Mouse (Mus musculus): ENCODE results near the gene Tm6sf1. TPM values are rescaled to one million over a fixed set of nuclear protein-coding genes. Genes with fewer than 3 reads are reported as not detected.
A peak's percentile ranks its signal among the peaks of the same experiment; 100 is the strongest.

Gene Tm6sf1
- polyA plus RNA-seq, 1 experiment from 2014 or later, result 13.4 TPM

DNA sequence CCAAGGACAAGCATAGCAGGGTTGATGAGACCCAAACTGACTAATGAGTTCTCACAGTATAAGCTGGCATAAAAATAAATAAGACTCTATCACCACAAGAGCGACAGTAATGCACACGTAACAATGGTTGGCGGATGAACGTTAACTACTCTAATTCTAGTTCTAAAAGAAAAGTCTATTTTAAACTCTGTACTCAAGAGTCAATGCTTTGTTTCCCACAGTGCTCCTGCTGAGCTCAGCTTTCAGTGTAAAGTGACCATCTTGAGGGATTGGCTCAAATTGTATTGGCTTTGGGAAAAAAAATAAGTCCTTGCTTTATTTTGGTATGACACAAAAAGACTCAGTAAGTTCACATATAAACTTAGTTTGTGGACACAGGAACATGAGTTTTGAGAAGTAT lies 26.3 kb downstream of the Tm6sf1 start:
- WGBS, result 77% methylated on average over 4 of the region's 4 CpGs
- DNase-seq (ENCODE audit: low spot score, missing footprints), result no peak
- H3K4me1 ChIP-seq (ENCODE audit: control insufficient read depth, insufficient read depth, low read length), result no peaks in the 10 kb centered on the region

DNA sequence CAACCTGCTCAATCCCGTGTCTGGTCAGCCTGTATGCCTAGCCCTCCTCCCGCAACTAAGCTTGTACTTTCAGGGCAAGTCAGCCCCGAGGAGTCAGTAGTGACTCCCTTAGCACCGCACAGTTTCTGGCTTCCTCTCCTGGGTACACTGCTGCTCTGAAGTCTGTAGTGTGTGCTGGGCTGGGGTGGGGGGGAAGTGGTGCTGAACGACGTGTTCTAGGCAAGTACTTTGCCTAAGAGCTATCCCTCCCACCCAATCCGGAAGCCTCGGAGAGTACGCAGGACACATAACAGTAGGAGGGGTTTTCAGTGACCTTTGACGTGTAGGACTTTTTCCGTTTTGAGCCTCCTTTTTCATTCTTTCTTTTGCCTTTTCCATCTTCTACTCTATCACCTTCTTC lies 40.6 kb downstream of the Tm6sf1 start:
- H3K4me2 ChIP-seq, result no peak overlapping the region
- H3K27me3 ChIP-seq (ENCODE audit: control insufficient read depth, insufficient read depth, low read length), result no peaks in the 10 kb centered on the region
- no peak overlapping the region for H3K4me3 ChIP-seq (ENCODE audit: low read depth, low read length)
- H3K9me3 ChIP-seq (ENCODE audit: control insufficient read depth, low read length), result no peaks in the 10 kb centered on the region
- no peak overlapping the region for H3K9ac ChIP-seq (ENCODE audit: low read length)
- no peak overlapping the region for H3K27ac ChIP-seq (ENCODE audit: low read depth, low read length)
- H3K36me3 ChIP-seq (ENCODE audit: control insufficient read depth, insufficient read depth, low read length), result no peaks in the 10 kb centered on the region; the same call in none of the 2 replicates
- DNase-seq (ENCODE audit: low spot score, missing footprints) (no peak), ATAC-seq (ENCODE audit: low FRiP score) (no peak)
- no peaks in the 10 kb centered on the region for H3K4me1 ChIP-seq (ENCODE audit: control insufficient read depth, insufficient read depth, low read length)
- 81% methylated on average over 11 of the region's 11 CpGs for WGBS

More for the DNA sequence above, 26.3 kb downstream of the Tm6sf1 start:
- Histone ChIP-seq H3K4me3 (ENCODE audit: low read depth, low read length) (no peak overlapping the region), H3K36me3 (ENCODE audit: control insufficient read depth, insufficient read depth, low read length) (peaks cover 6% of the 10 kb centered on the region; the same call in 1 of the 2 replicates), H3K9ac (ENCODE audit: low read length) (no peak overlapping the region), H3K4me2 (no peak overlapping the region), H3K27me3 (ENCODE audit: control insufficient read depth, insufficient read depth, low read length) (no peaks in the 10 kb centered on the region), H3K9me3 (ENCODE audit: control insufficient read depth, low read length) (no peaks in the 10 kb centered on the region), H3K27ac (ENCODE audit: low read depth, low read length) (no peak overlapping the region)
- ATAC-seq (ENCODE audit: low FRiP score), result no peak

DNA sequence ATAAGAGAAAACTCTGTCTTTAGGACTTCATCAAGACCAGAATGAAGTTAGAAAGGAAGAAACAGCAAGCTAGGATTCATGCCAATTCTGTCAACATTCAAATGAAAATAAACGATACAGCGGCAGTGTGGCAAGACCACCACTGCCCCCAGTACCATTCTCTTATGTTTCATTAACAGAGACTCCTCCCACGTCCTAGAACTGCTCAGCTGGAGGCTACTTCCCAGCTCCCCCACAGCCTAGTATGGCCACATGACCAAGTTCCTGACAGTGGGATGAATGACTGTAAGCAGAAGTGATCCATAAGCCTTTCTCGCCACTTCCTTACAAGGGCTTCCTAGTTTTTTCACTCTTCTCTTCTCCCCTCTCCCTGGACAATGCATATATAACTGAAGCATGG lies 45.3 kb downstream of the Tm6sf1 start:
- Histone ChIP-seq H3K4me3 (ENCODE audit: low read depth, low read length) (no peak overlapping the region), H3K9me3 (ENCODE audit: control insufficient read depth, low read length) (no peaks in the 10 kb centered on the region), H3K27ac (ENCODE audit: low read depth, low read length) (no peak overlapping the region), H3K4me1 (ENCODE audit: control insufficient read depth, insufficient read depth, low read length) (no peaks in the 10 kb centered on the region), H3K4me2 (no peak overlapping the region), H3K36me3 (ENCODE audit: control insufficient read depth, insufficient read depth, low read length) (no peaks in the 10 kb centered on the region; the same call in none of the 2 replicates), H3K9ac (ENCODE audit: low read length) (no peak overlapping the region), H3K27me3 (ENCODE audit: control insufficient read depth, insufficient read depth, low read length) (no peaks in the 10 kb centered on the region)
- 84% methylated on average over 4 of the region's 4 CpGs for WGBS
- no peak for DNase-seq (ENCODE audit: low spot score, missing footprints)
- no peak for ATAC-seq (ENCODE audit: low FRiP score)

DNA sequence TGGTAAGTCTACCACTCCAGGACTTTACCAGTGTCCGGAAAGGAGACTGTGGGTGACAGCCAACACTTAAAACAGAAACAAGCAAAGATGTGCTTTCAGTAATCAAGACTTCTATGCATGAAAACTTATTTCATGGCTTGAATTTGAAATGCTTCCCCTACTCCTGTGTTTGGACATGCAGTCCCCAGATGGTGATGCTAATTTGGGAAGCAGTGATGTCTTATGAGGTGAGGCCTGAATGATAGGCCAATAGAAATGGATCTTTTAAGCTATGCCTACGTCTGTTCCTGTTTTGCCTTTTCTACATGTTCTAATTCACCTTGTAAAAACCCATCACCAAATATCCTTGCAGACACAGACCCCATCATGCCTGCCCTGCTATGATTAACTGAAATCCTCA lies 46.1 kb downstream of the Tm6sf1 start:
- Histone ChIP-seq H3K4me2 (no peak overlapping the region), H3K4me1 (ENCODE audit: control insufficient read depth, insufficient read depth, low read length) (no peaks in the 10 kb centered on the region), H3K36me3 (ENCODE audit: control insufficient read depth, insufficient read depth, low read length) (no peaks in the 10 kb centered on the region; the same call in none of the 2 replicates), H3K4me3 (ENCODE audit: low read depth, low read length) (no peak overlapping the region), H3K9me3 (ENCODE audit: control insufficient read depth, low read length) (no peaks in the 10 kb centered on the region), H3K27me3 (ENCODE audit: control insufficient read depth, insufficient read depth, low read length) (no peaks in the 10 kb centered on the region), H3K9ac (ENCODE audit: low read length) (no peak overlapping the region), H3K27ac (ENCODE audit: low read depth, low read length) (no peak overlapping the region)
- DNase-seq (ENCODE audit: low spot score, missing footprints), result no peak
- WGBS, result 92% methylated on average over 2 of the region's 2 CpGs
- no peak for ATAC-seq (ENCODE audit: low FRiP score)

DNA sequence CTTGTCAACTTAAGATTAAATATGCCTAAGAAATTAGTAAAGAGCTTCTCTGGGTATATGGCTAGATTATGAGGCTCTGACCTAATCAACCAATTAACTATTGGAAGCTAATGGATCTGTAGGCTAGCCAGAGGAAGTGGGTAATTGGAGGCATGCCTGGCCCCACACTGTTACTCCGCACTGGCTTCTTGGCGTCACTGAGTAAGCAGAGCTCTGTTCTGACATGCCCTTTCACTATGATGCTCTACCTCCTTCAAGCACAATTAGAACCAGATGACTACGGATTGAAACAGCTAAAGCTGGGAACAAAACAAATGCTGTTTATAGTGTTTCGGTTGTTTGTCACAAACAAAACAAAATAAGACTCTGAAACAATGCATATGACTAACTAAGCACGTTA lies 59.5 kb downstream of the Tm6sf1 start:
- no peak for ATAC-seq (ENCODE audit: low FRiP score)
- H3K4me1 ChIP-seq (ENCODE audit: control insufficient read depth, insufficient read depth, low read length), result no peaks in the 10 kb centered on the region
- no peaks in the 10 kb centered on the region for H3K36me3 ChIP-seq (ENCODE audit: control insufficient read depth, insufficient read depth, low read length)
- H3K9me3 ChIP-seq (ENCODE audit: control insufficient read depth, low read length), result no peaks in the 10 kb centered on the region
- no peak overlapping the region for H3K9ac ChIP-seq (ENCODE audit: low read length)
- WGBS, result 81% methylated on average over 5 of the region's 5 CpGs
- no peak overlapping the region for H3K27ac ChIP-seq (ENCODE audit: low read depth, low read length)
- H3K4me3 ChIP-seq (ENCODE audit: low read depth, low read length), result no peak overlapping the region
- DNase-seq (ENCODE audit: low spot score, missing footprints), result no peak
- no peaks in the 10 kb centered on the region for H3K27me3 ChIP-seq (ENCODE audit: control insufficient read depth, insufficient read depth, low read length)
- H3K4me2 ChIP-seq, result no peak overlapping the region

DNA sequence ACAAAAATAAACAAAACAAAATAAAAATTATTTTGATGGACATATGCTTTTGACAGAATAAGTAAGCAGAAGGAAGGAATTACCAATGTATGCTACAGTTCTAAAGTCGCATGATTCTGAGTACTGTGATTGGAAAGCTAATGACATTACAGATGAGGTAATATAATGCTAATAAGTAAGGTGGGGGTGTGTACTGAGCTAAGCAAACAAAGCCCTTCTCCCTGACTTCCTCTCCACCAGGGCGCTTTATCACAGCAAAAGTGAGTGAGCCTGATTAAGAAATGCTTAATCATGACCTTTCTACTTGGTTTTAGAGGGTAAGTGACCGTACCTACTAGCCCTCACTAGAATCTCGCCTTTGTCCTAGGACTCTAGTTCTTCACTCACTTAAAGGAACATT lies 61.5 kb downstream of the Tm6sf1 start:
- H3K36me3 ChIP-seq (ENCODE audit: control insufficient read depth, insufficient read depth, low read length), result no peaks in the 10 kb centered on the region
- no peak overlapping the region for H3K9ac ChIP-seq (ENCODE audit: low read length)
- H3K27ac ChIP-seq (ENCODE audit: low read depth, low read length), result no peak overlapping the region
- H3K4me3 ChIP-seq (ENCODE audit: low read depth, low read length), result no peak overlapping the region
- no peaks in the 10 kb centered on the region for H3K4me1 ChIP-seq (ENCODE audit: control insufficient read depth, insufficient read depth, low read length)
- H3K9me3 ChIP-seq (ENCODE audit: control insufficient read depth, low read length), result no peaks in the 10 kb centered on the region
- no peak overlapping the region for H3K4me2 ChIP-seq
- 82% methylated on average over 4 of the region's 4 CpGs for WGBS
- DNase-seq (ENCODE audit: low spot score, missing footprints) (no peak), ATAC-seq (ENCODE audit: low FRiP score) (no peak)
- H3K27me3 ChIP-seq (ENCODE audit: control insufficient read depth, insufficient read depth, low read length), result no peaks in the 10 kb centered on the region

DNA sequence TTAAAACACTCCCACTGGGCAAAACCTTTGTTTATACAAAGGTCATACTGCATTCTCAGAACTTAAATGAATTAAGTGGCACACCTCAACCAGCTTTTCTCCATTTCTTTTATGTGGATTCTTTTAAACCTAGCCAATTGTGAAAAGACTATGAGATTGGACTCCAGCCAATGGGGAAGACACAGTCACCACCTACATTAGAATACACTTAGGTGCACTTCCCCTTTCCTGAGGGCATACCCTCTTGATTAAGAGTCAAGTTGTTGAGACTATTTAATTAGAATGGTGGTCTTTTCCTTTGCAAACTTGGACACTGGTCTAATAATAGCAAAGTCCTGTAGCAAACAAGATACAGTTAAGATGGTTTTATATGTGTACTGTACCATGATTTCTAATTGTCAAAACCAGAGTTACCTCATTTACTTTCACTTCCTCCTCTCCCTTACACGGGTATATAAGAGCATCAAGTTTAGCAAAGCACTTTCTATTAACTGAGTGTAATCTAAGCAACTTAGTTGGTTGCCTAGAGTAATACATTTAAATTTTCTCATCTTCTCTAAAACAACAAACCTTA lies 62.7 kb downstream of the Tm6sf1 start:
- Histone ChIP-seq H3K4me3 (ENCODE audit: low read depth, low read length) (no peak overlapping the region), H3K4me1 (ENCODE audit: control insufficient read depth, insufficient read depth, low read length) (no peaks in the 10 kb centered on the region), H3K9ac (ENCODE audit: low read length) (no peak overlapping the region), H3K9me3 (ENCODE audit: control insufficient read depth, low read length) (no peaks in the 10 kb centered on the region), H3K4me2 (no peak overlapping the region), H3K27me3 (ENCODE audit: control insufficient read depth, insufficient read depth, low read length) (no peaks in the 10 kb centered on the region), H3K27ac (ENCODE audit: low read depth, low read length) (no peak overlapping the region), H3K36me3 (ENCODE audit: control insufficient read depth, insufficient read depth, low read length) (no peaks in the 10 kb centered on the region)
- DNase-seq (ENCODE audit: low spot score, missing footprints) (no peak), ATAC-seq (ENCODE audit: low FRiP score) (no peak)
- 88% methylated on average over 1 of the region's 1 CpGs for WGBS

DNA sequence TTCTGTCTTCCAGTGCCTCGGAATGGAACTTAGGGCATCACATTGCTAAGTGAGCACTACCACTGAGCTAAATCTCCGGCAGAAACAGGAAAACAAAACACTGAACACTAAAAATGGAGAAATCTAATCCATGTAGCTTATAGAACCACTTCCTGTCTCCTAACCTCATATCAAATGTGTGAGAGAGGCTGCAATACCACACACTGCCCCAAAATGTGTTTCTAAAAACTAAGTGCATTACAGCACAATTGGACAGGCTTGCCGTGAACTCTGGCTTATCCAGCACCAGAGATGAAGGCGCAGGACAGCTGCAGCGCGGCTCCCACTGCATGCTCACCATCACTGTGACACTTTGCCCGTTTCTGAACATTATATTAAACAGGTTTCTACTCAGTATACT lies 70.2 kb downstream of the Tm6sf1 start:
- no peak overlapping the region for H3K9ac ChIP-seq (ENCODE audit: low read length)
- no peak overlapping the region for H3K4me2 ChIP-seq
- H3K36me3 ChIP-seq (ENCODE audit: control insufficient read depth, insufficient read depth, low read length), result no peaks in the 10 kb centered on the region
- WGBS, result 82% methylated on average over 7 of the region's 7 CpGs
- H3K27ac ChIP-seq (ENCODE audit: low read depth, low read length), result no peak overlapping the region
- ATAC-seq (ENCODE audit: low FRiP score), result no peak
- H3K4me1 ChIP-seq (ENCODE audit: control insufficient read depth, insufficient read depth, low read length), result peaks cover 10% of the 10 kb centered on the region
- DNase-seq (ENCODE audit: low spot score, missing footprints), result no peak
- H3K9me3 ChIP-seq (ENCODE audit: control insufficient read depth, low read length), result no peaks in the 10 kb centered on the region
- H3K4me3 ChIP-seq (ENCODE audit: low read depth, low read length), result no peak overlapping the region
- H3K27me3 ChIP-seq (ENCODE audit: control insufficient read depth, insufficient read depth, low read length), result no peaks in the 10 kb centered on the region

DNA sequence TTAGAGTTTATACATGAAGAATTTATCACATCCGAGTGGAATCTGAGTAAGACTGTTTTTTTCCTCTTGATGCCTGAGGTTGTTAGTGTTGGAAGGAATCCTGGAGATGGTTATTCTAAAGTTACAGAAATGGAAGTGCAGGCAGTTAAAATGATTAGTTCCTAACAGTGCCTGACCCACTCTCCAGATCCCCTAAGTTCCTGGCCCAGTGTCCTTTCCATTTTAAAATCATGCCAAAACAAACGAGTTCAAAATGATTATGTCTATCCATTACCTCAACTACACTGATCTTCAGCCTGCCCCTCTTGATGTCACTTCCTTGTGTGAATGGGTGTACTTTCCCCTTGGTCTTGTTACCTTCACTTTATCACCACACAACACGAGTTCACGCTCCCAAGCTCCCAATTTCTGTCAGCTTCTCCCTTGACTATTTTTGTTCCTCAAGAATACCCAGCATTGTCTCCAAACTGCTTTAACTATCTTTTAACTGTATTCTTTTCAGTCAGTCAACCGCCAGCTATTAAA lies 73.8 kb downstream of the Tm6sf1 start:
- 42% methylated on average over 5 of the region's 5 CpGs for WGBS
- ATAC-seq (ENCODE audit: low FRiP score), result no peak
- Histone ChIP-seq H3K9ac (ENCODE audit: low read length) (peak overlapping the region; percentile 98), H3K4me1 (ENCODE audit: control insufficient read depth, insufficient read depth, low read length) (peaks cover 10% of the 10 kb centered on the region), H3K4me2 (peak overlapping the region; percentile 85), H3K4me3 (ENCODE audit: low read depth, low read length) (peak overlapping the region; percentile 89), H3K27ac (ENCODE audit: low read depth, low read length) (no peak overlapping the region), H3K36me3 (ENCODE audit: control insufficient read depth, insufficient read depth, low read length) (no peaks in the 10 kb centered on the region), H3K9me3 (ENCODE audit: control insufficient read depth, low read length) (no peaks in the 10 kb centered on the region), H3K27me3 (ENCODE audit: control insufficient read depth, insufficient read depth, low read length) (no peaks in the 10 kb centered on the region)
- DNase-seq (ENCODE audit: low spot score, missing footprints), result no peak

Data from midbrain, embryonic 11.5 days (tissue).